Mouse (Mus musculus): Measurements from ENCODE around the gene Anxa7.

The Anxa7 gene

DNA sequence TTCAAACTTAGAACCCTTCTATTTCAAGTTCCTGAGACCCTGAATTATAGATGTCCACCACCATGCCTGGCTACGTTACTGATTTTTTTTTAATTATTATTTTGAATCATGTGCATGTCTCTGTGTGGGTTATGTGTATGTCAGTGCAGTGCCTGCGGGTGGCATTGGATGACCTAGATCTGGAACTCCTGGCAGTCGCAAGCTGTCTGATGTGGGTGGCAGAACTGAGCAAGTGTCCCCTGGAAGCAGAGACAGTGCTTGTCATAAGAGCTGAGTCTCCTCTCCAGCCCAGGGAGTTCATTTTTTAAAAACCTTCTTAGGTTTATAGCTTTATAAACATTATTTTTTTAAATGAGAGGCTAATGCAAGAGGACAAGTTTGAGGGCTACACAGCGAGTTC, 47.5 kb downstream of the Anxa7 start:
- DNase-seq (ENCODE audit: low spot score in 2 of 2), result no peak

DNA sequence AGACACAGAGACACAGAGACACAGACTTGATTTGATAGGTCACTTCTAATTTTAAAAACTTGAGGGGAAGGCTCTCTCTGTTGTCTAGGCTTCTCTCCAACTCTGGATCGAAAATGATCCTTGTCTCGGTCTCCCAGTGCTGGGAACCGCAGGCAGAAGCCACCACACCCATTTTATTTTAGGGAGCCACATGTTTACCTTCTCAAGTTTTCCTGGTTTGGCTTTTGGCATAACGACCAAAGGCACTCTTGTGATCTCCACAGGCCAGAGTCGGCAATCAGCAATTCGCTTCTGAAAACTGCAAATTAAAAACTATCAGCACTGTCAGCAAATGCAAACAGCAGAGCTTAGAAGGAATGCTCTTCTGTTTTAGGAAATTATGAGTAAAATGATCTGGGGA, 48.2 kb downstream of the Anxa7 start:
- no peak for DNase-seq (ENCODE audit: low spot score in 2 of 2)

DNA sequence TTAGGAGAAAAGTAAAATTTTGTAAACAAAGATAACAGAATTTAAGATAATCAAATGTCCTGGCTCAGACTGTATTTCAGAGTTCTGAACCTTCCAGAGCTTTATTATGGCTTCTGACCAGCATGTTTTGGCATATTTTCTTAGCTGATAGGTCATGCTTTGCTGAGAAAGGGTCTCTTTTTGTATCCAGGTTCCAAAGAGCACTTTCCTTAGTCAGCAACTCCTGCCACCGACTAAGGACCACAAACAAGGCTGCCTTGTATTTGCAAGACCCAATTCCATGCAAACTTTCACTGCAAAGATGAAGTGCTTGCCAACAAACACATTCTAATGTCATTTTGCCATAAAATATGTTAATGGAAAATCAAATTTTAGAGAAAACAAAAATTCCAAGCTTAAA, 50.1 kb downstream of the Anxa7 start:
- no peak for DNase-seq (ENCODE audit: low spot score in 2 of 2)

DNA sequence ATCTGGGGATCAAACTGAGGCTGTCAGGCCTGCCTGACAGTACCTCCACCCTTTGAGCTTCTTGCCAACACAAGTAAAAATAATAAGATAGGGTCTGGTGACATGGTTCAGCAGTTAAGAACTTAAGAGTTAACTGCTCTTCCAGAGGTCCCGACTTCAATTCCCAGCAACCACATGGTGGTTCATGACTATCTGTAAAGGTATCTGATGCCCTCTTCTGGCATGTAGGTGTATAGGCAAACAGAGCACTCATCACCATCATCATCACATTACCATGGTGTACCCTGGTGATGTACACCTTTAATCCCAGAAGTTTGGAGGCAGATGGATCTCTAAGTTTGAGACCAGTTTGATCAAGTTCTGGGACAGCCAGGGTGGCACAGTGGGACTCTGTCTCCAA, 51.3 kb downstream of the Anxa7 start:
- DNase-seq (ENCODE audit: low spot score in 2 of 2), result no peak

DNA sequence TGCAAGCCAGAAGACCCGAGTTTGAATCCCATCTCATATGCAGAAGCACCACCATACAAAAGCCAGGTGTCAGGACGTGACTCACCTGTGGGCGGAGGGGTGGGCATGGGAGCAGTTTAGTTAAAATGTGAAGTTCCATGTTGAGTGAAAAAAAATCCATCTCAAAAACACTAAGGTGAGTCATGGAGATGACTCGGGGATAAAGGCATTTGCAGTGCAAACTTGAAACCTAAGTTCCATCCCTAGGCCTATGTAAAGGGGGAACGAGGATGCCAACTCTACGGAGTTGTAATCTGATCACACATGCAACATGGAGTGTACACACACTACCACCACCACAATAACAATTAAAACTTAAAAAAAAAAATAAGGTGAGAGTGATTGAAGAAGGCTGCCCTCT, 56.9 kb downstream of the Anxa7 start:
- DNase-seq (ENCODE audit: low spot score in 2 of 2), result no peak

DNA sequence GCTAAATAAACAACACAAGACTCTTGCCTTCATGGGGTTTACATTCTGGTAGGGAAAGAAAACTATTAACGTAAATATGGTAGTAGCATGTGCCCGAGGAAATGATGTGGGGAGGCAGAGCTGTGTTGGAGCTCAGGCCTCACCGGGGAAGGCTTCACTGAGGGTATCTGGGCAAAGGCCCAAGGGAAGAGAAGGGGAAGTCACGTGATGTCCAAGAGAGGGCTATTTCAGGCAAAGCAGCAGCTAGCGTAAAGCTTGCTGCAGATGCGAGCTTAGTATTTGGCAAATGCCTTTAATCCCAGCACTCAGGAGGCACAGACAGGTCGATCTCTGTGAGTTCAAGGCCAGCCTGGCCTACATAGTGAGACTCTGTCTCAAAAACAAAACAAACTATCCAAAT, 57.7 kb downstream of the Anxa7 start:
- DNase-seq (ENCODE audit: low spot score in 2 of 2), result no peak
